Mouse (Mus musculus): ENCODE measurements at regions not wholly inside any gene's neighbourhood (a gene's known extent, or its start where the extent isn't known, plus 50 kb on each side); places are given as distances from the start of the nearest gene placed in this dataset.

GRCm38 (mm10) chr3:47348451-47348850 lies 900.4 kb upstream of the Pabpc4l start:
- DNase-seq (ENCODE audit: low read depth, low spot score) = peak; percentile 83

DNA sequence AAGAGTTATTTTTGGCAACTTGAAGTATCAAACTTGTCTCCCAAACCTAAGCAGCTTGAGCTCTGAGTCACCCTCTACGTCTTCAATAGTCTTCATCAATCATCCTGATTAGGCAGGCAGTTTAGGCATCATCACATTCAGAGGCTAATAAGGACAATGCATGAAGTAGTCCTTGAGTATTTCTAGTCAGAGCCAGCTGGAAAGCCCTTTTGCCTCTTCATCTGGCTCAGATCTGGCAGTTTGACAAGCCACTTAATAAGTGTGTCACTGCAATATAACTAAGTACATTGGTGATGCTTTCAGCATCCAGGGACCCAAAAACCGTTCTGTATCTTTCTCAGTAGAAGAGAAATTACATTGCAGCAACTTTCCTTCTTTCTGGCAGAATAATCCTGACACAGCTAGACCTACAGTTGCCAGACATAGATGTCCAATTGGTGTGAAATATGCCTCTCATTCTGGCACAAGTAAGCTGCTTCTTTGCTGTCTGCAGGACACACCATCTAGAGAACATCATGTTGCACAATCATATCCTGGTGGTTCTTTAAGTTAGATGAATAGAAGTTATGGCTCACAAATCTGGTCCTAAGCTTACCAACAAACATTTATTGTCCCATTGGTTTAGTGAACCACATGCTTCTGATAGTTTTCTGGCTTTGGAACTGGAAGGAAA lies 868.5 kb upstream of the Pabpc4l start:
- DNase-seq (ENCODE audit: low read depth, low spot score) = no peak

- DNase-seq (ENCODE audit: low read depth, low spot score) = no peak
These were observed 833.8 kb upstream of the Pabpc4l start for GRCm38 (mm10) chr3:47281783-47282182.

GRCm38 (mm10) chr3:47280270-47280669 lies 832.3 kb upstream of the Pabpc4l start:
- peak; percentile 10 for DNase-seq (ENCODE audit: low read depth, low spot score)

DNA sequence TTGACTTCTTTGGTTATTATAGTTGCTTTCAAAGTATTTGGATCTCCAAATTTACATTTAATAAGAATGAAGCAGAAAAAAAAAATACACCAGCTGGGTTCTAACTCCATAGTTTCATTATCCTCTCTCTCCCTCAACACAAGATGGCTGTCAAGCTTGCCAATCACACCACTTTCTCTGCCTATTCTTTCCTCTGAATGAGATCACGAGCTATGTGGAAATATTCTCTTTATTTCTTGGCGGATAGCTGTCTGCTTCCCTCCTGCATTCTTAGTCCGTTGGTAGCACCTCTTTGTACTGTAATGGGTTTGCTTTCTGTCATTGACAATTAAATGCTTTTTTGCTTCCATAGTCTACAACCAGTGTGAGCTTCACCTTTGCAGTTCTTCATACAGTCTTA lies 793.0 kb upstream of the Pabpc4l start:
- no peak for DNase-seq (ENCODE audit: low read depth, low spot score)

DNA sequence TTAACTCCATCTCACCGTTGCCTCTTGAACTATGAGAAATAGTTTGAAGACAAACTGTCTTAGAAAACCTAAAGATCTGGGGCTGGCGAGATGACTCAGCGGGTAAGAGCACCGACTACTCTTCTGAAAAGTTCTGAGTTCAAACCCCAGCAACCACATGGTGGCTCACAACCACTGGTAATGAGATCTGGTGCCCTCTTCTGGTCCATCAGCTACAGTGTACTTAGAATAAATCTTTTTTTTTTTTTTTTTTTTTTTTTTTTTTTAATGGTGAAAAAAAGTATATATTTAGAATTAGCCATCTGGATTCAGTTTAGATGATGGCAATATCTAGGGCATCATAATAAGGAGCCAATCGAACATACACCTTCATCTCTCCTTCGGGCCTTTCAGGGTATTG lies 782.2 kb upstream of the Pabpc4l start:
- DNase-seq (ENCODE audit: low read depth, low spot score) = no peak

DNA sequence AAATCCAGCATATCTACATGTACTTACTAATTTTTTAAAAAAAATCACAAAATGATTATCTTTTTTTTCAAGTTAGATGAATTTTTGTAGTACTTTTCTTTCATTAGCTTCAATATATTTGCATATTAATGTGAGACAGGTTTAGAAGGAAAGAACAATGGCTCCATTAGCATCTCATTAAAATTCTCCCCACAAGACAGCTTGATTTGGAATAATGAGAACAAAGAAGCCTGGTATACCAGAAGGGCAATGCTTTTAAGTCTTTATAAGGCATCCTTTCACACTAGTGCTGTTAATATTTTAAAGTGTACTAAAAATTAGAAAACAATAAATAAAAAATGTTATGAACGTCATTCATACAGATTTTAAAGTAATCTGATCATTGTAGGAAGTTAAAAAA lies 770.6 kb upstream of the Pabpc4l start:
- DNase-seq (ENCODE audit: low read depth, low spot score) = no peak

DNA sequence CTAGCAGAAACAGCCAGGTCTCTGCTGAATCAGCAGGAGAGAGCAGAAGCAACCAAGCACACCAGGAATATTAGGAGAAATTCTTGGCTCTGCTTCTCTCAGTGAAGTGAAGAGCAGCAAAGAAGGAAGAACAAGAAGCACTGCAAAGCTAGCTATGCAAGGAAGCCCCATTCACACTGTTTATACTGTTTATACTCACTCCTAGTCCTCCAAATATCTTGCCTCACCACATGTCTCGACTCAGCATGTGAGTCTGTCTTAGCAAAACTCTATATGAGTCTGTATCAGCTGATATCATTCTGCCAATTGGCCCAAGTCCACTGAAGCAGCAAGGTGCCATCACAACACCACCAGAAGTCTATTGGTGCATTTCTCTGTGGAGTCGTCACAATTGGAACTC lies 765.1 kb upstream of the Pabpc4l start:
- DNase-seq (ENCODE audit: low read depth, low spot score) = no peak

DNA sequence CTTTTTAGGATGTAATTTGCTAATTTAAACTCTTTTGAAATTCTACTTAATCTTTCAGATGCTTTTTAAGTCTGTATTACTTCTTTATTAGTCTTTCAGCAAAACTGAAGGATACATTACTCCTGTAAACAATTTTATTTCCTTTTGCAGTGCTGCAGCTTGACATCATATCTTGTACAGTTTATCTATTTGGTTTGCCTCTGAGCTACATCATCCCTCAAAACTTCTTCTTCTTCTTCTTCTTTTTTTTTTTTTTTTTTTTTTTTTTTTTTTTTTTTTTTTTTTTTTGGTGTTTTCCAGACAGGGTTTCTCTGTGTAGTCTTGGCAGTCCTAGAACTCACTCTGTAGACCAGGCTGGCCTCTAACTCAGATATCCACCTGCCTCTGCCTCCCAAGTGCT lies 749.6 kb upstream of the Pabpc4l start:
- DNase-seq (ENCODE audit: low read depth, low spot score) = no peak

DNA sequence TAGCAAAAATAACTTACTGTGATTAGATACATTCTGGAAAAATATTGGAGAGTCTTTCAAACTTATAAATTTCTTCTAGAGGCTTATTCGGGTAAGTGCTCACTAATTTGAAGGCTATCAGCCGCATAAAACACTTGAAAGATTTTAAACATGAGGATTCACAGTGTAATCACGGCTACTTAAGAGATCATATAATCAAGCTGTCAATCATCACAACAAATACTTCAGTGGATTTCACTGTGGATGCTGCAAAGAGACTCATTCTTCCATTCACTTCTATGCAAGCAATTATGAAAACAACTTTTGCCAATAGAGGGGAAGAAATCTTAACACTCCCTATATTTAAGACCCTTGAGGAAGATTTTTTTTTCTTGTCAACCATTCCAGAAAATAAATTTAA lies 736.2 kb upstream of the Pabpc4l start:
- DNase-seq (ENCODE audit: low read depth, low spot score) = no peak

- no peak for DNase-seq (ENCODE audit: low read depth, low spot score)
These were observed 734.7 kb upstream of the Pabpc4l start for GRCm38 (mm10) chr3:47182762-47183161.

DNA sequence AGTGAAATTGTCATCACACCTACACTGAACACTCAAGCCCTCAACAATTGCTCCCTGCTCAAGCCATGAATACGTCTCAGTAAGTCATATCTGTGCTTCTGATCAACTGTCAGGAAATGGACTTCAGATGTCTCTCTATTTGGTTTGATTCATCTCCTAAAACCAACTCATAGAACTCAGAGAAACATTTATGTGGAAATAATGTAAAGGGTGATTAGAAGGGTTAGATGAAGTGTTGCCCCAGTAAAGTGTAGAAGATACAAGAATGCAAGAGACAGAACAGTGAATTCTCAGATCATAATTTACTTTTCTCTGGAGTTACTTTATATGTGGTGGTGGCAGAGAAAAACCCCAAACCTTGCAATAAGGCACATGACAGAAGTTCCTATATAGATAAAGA lies 732.4 kb upstream of the Pabpc4l start:
- DNase-seq (ENCODE audit: low read depth, low spot score) = no peak

All from telencephalon, adult 2 months (tissue).